ENCODE assay signal across 36 mouse cellular contexts in the genomic region with DNA sequence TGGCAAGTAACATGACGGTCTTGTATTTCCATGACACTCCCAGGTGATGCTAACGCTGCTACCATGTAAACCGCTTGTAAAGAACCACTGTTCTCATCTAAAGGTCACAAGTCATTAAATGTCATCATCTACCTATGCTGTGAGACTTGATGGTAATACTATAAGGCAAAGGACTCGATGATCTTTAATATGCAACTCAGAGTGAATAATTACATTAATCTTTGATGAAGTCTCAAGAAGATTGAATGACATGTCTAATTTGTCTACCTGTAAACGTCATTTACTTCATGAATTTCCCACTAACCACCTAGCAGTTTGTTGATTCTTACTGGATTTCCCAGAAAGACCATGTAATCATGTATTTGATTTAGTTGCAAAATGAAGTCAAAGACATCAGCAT.
"Had no signal": no experiment of that assay in that cellular context is flagged by ENCODE, and none has a peak within 500 bp of the region (broad histone marks: within the 10 kb centered on the region; RNA-seq: fewer than 3 reads in every experiment).

No protein-coding gene starts in this region.

- H3K9ac ChIP-seq: heart, embryonic 12.5 days; heart, embryonic 13.5 days; heart, embryonic 15.5 days; hindbrain, embryonic 12.5 days; hindbrain, embryonic 13.5 days; hindbrain, embryonic 14.5 days; hindbrain, embryonic 15.5 days; intestine, embryonic 15.5 days; kidney, embryonic 15.5 days had no signal

- H3K4me1 ChIP-seq: heart, embryonic 10.5 days; heart, embryonic 12.5 days; heart, embryonic 13.5 days; heart, embryonic 15.5 days; hindbrain, embryonic 10.5 days; hindbrain, embryonic 12.5 days; hindbrain, embryonic 13.5 days; hindbrain, embryonic 15.5 days; intestine, embryonic 15.5 days; kidney, embryonic 15.5 days had no signal

- H3K9me3 ChIP-seq: heart, embryonic 10.5 days; heart, embryonic 12.5 days; heart, embryonic 13.5 days; heart, embryonic 15.5 days; hindbrain, embryonic 10.5 days; hindbrain, embryonic 12.5 days; hindbrain, embryonic 13.5 days; hindbrain, embryonic 15.5 days; intestine, embryonic 15.5 days; kidney, embryonic 15.5 days had no signal

- H3K4me3 ChIP-seq: heart, embryonic 10.5 days; heart, embryonic 12.5 days; heart, embryonic 13.5 days; heart, embryonic 15.5 days; hindbrain, embryonic 10.5 days; hindbrain, embryonic 12.5 days; hindbrain, embryonic 13.5 days; hindbrain, embryonic 15.5 days; intestine, embryonic 15.5 days; kidney, embryonic 15.5 days; layer of hippocampus, adult 2 months; left cerebral cortex, adult 2 months had no signal

- H3K4me2 ChIP-seq: heart, embryonic 11.5 days; heart, embryonic 12.5 days; heart, embryonic 13.5 days; heart, embryonic 15.5 days; hindbrain, embryonic 12.5 days; hindbrain, embryonic 13.5 days; hindbrain, embryonic 14.5 days; hindbrain, embryonic 15.5 days; intestine, embryonic 15.5 days; kidney, embryonic 15.5 days had no signal

- ATAC-seq: hindbrain, embryonic 16.5 days; hindbrain, postnatal 0 days; inflammation-experienced regulatory T-cells, adult 6 months; intestine, embryonic 15.5 days; intestine, embryonic 16.5 days; intestine, postnatal 0 days had no signal

- H3K27me3 ChIP-seq: heart, embryonic 12.5 days; heart, embryonic 13.5 days; heart, embryonic 15.5 days; hindbrain, embryonic 12.5 days; hindbrain, embryonic 13.5 days; hindbrain, embryonic 15.5 days; intestine, embryonic 15.5 days; kidney, embryonic 15.5 days had no signal

- H3K27ac ChIP-seq: heart, embryonic 10.5 days; heart, embryonic 13.5 days; heart, embryonic 15.5 days; hindbrain, embryonic 10.5 days; hindbrain, embryonic 12.5 days; hindbrain, embryonic 13.5 days; hindbrain, embryonic 14.5 days; hindbrain, embryonic 15.5 days; hindbrain, postnatal 0 days; intestine, embryonic 15.5 days; kidney, embryonic 15.5 days; kidney, postnatal 0 days; layer of hippocampus, adult 2 months; left cerebral cortex, adult 2 months had no signal

- H3K36me3 ChIP-seq: heart, embryonic 10.5 days; heart, embryonic 12.5 days; heart, embryonic 13.5 days; heart, embryonic 15.5 days; hindbrain, embryonic 10.5 days; hindbrain, embryonic 12.5 days; hindbrain, embryonic 13.5 days; hindbrain, embryonic 15.5 days; intestine, embryonic 15.5 days; kidney, embryonic 15.5 days had no signal

- DNase-seq: heart, postnatal 10 days; heart, postnatal 14 days; heart, postnatal 36 days; heart, postnatal 4 days; kidney, adult 11 months; kidney, adult 18-20 months; kidney, adult 2 months; kidney, adult 8-10 months; kidney, adult 9 months; kidney, postnatal 10 days; kidney, postnatal 14 days; kidney, postnatal 25 days; kidney, postnatal 36 days; kidney, postnatal 4 days; layer of hippocampus, adult 9-11 months; layer of hippocampus, postnatal 36 days had no signal
